Comparison of ENCODE assay signal across 23 mouse cellular contexts in genomic region chr12:39510855-39511254, GRCm38 (mm10).
"Had no signal": no experiment of that assay in that cellular context is flagged by ENCODE, and none has a peak within 500 bp of the region (broad histone marks: within the 10 kb centered on the region; RNA-seq: fewer than 3 reads in every experiment).

No protein-coding gene starts in this region.

- H3K9me3 ChIP-seq: heart, embryonic 13.5 days; heart, embryonic 15.5 days; hindbrain, embryonic 13.5 days; hindbrain, embryonic 15.5 days; kidney, embryonic 15.5 days; limb, embryonic 13.5 days; limb, embryonic 15.5 days; liver, embryonic 12.5 days had no signal

- H3K4me1 ChIP-seq: heart, embryonic 13.5 days; heart, embryonic 15.5 days; limb, embryonic 13.5 days; limb, embryonic 15.5 days; liver, embryonic 12.5 days had no signal

- H3K27ac ChIP-seq: heart, adult 2 months; heart, embryonic 13.5 days; heart, embryonic 15.5 days; hindbrain, embryonic 13.5 days; hindbrain, embryonic 15.5 days; kidney, embryonic 15.5 days; kidney, postnatal 0 days; limb, embryonic 13.5 days; limb, embryonic 15.5 days; liver, embryonic 12.5 days had no signal

- ATAC-seq: liver, embryonic 12.5 days had no signal

- H3K4me2 ChIP-seq: limb, embryonic 15.5 days; liver, embryonic 12.5 days had no signal

- H3K9ac ChIP-seq: heart, embryonic 15.5 days; kidney, embryonic 15.5 days; limb, embryonic 13.5 days; limb, embryonic 15.5 days; liver, embryonic 12.5 days had no signal

- H3K4me3 ChIP-seq: heart, adult 2 months; heart, embryonic 15.5 days; kidney, embryonic 15.5 days; limb, embryonic 13.5 days; limb, embryonic 15.5 days; liver, embryonic 12.5 days had no signal

- H3K27me3 ChIP-seq: heart, embryonic 15.5 days; hindbrain, embryonic 13.5 days; hindbrain, embryonic 15.5 days; kidney, embryonic 15.5 days; liver, embryonic 12.5 days had no signal

- DNase-seq: gastrocnemius, postnatal 14 days; gastrocnemius, postnatal 36 days; heart, adult 11 months; heart, adult 2 months; heart, postnatal 14 days; heart, postnatal 36 days; kidney, adult 11 months; kidney, adult 2 months; kidney, adult 9 months; kidney, postnatal 14 days; kidney, postnatal 36 days; layer of hippocampus, adult 9-11 months; layer of hippocampus, postnatal 36 days; left cerebral cortex, postnatal 4 days had no signal

- H3K36me3 ChIP-seq: heart, embryonic 13.5 days; heart, embryonic 15.5 days; hindbrain, embryonic 13.5 days; hindbrain, embryonic 15.5 days; kidney, embryonic 15.5 days; limb, embryonic 13.5 days; limb, embryonic 15.5 days; liver, embryonic 12.5 days had no signal
